Mouse (Mus musculus) liver, embryonic 16.5 days (tissue): ENCODE data around the gene Wnt7b. TPM values are rescaled to one million over a fixed set of nuclear protein-coding genes. Genes with fewer than 3 reads are reported as not detected.

Experiments used
- ATAC-seq: fragments of 200-750 bp; cut with Nextera tagmentation; 2 replicates; pipeline ENCODE4 v1.8.0; 2017; ENCODE audit warnings: low read depth, mild to moderate bottlenecking, moderate number of reproducible peaks, moderate library complexity
- H3K27ac ChIP-seq: fragments of 300-500 bp; sonication (generic); 2 replicates; pipeline ENCODE4 v1.5.1; 2014; ENCODE audit warnings: mild to moderate bottlenecking, low read length
- H3K27me3 ChIP-seq: fragments of 300-500 bp; sonication (generic); 2 replicates; pipeline ENCODE4 v1.6.1; 2014; ENCODE audit warnings: low read depth, low read length, mixed read lengths; ENCODE audit not compliant: control insufficient read depth, insufficient read depth
- H3K36me3 ChIP-seq: fragments of 300-500 bp; sonication (generic); 2 replicates; pipeline ENCODE4 v1.6.1; 2014; ENCODE audit warnings: mild to moderate bottlenecking; ENCODE audit not compliant: control insufficient read depth, insufficient read depth
- H3K4me1 ChIP-seq: fragments of 300-500 bp; sonication (generic); 2 replicates; pipeline ENCODE4 v1.6.1; 2014; ENCODE audit warnings: low read depth, low read length, mixed read lengths; ENCODE audit not compliant: control insufficient read depth
- H3K4me2 ChIP-seq: fragments of 300-500 bp; sonication (generic); 2 replicates; pipeline ENCODE4 v1.6.1; 2014; ENCODE audit warnings: low read depth, low read length, mixed read lengths
- H3K4me3 ChIP-seq: fragments of 300-500 bp; sonication (generic); 2 replicates; pipeline ENCODE4 v1.5.1; 2014; ENCODE audit warnings: low read depth, mild to moderate bottlenecking, low read length
- H3K9ac ChIP-seq: fragments of 300-500 bp; sonication (generic); 2 replicates; pipeline ENCODE4 v1.6.1; 2014; ENCODE audit warnings: low read depth, low read length
- H3K9me3 ChIP-seq: fragments of 300-500 bp; sonication (generic); replicated peaks from 2 replicates; pipeline ENCODE4 v1.6.1; 2016; ENCODE audit warnings: low read length; ENCODE audit not compliant: control insufficient read depth
- WGBS: fragments of 180-500 bp; shearing (Covaris S2); extraction: QIAGEN DNeasy Blood & Tissue Kit; methylation state at CpG from one replicate; pipeline ENCODE4 v1.1.7; 2014; ENCODE audit not compliant: insufficient replicate concordance; 5-methylcytosine and 5-hydroxymethylcytosine counted together
- polyA plus RNA-seq: library from polyadenylated mRNA; unstranded; fragments of >200 nt; fragmentation: Nextera tagmentation; extraction: Ambion mirVana; gene quantifications from 2 replicates; pipeline ENCODE4 v1.2.1, GENCODE M21; 2015

Wnt7b gene
- polyA plus RNA-seq, 1 experiment from 2014 or later, result 0.19 TPM

- peaks cover 79% of the 10 kb centered on the region for H3K27me3 ChIP-seq
- H3K4me3 ChIP-seq, result no peak overlapping the region
- no peak overlapping the region for H3K27ac ChIP-seq
- no peak for ATAC-seq
- H3K4me1 ChIP-seq, result no peaks in the 10 kb centered on the region
- no peaks in the 10 kb centered on the region for H3K36me3 ChIP-seq
- H3K4me2 ChIP-seq, result no peak overlapping the region
- H3K9ac ChIP-seq, result no peak overlapping the region
- 3% methylated on average over 60 of the region's 61 CpGs for WGBS
- no peaks in the 10 kb centered on the region for H3K9me3 ChIP-seq
Observed at GRCm38 (mm10) chr15:85576511-85577440, 5.5 kb downstream of the Wnt7b start.

GRCm38 (mm10) chr15:85576110-85576509 is 6.2 kb downstream of the Wnt7b start:
- Histone ChIP-seq H3K4me1 (no peaks in the 10 kb centered on the region), H3K36me3 (no peaks in the 10 kb centered on the region), H3K4me2 (no peak overlapping the region), H3K27ac (no peak overlapping the region), H3K4me3 (no peak overlapping the region), H3K9me3 (no peaks in the 10 kb centered on the region), H3K27me3 (peaks cover 73% of the 10 kb centered on the region), H3K9ac (no peak overlapping the region)
- 1% methylated on average over 20 of the region's 20 CpGs for WGBS
- no peak for ATAC-seq

- Histone ChIP-seq H3K4me1 (no peaks in the 10 kb centered on the region), H3K9me3 (no peaks in the 10 kb centered on the region), H3K36me3 (no peaks in the 10 kb centered on the region), H3K4me3 (no peak overlapping the region), H3K27ac (no peak overlapping the region), H3K4me2 (no peak overlapping the region), H3K27me3 (peaks cover 57% of the 10 kb centered on the region), H3K9ac (no peak overlapping the region)
- no peak for ATAC-seq
- WGBS, result 49% methylated on average over 8 of the region's 8 CpGs
Observed at GRCm38 (mm10) chr15:85574558-85574957, 7.7 kb downstream of the Wnt7b start.

GRCm38 (mm10) chr15:85574086-85574485 is 8.2 kb downstream of the Wnt7b start:
- Histone ChIP-seq H3K36me3 (no peaks in the 10 kb centered on the region), H3K4me2 (no peak overlapping the region), H3K4me1 (no peaks in the 10 kb centered on the region), H3K9ac (no peak overlapping the region), H3K27me3 (peaks cover 52% of the 10 kb centered on the region), H3K4me3 (no peak overlapping the region), H3K27ac (no peak overlapping the region), H3K9me3 (no peaks in the 10 kb centered on the region)
- no peak for ATAC-seq
- WGBS, result 43% methylated on average over 5 of the region's 5 CpGs

GRCm38 (mm10) chr15:85572619-85573254 is 9.5 kb downstream of the Wnt7b start:
- Histone ChIP-seq H3K4me1 (no peaks in the 10 kb centered on the region), H3K36me3 (no peaks in the 10 kb centered on the region), H3K9ac (no peak overlapping the region), H3K9me3 (no peaks in the 10 kb centered on the region), H3K27me3 (peaks cover 39% of the 10 kb centered on the region), H3K27ac (no peak overlapping the region), H3K4me2 (no peak overlapping the region), H3K4me3 (no peak overlapping the region)
- no peak for ATAC-seq
- 47% methylated on average over 8 of the region's 8 CpGs for WGBS

- WGBS, result 37% methylated on average over 8 of the region's 8 CpGs
- no peak for ATAC-seq
- H3K9me3 ChIP-seq, result no peaks in the 10 kb centered on the region
- H3K4me3 ChIP-seq, result no peak overlapping the region
- no peaks in the 10 kb centered on the region for H3K4me1 ChIP-seq
- no peak overlapping the region for H3K9ac ChIP-seq
- no peaks in the 10 kb centered on the region for H3K36me3 ChIP-seq
- peaks cover 13% of the 10 kb centered on the region for H3K27me3 ChIP-seq
- H3K27ac ChIP-seq, result no peak overlapping the region
- H3K4me2 ChIP-seq, result no peak overlapping the region
Observed at GRCm38 (mm10) chr15:85569995-85570734, 12.1 kb downstream of the Wnt7b start.

- Histone ChIP-seq H3K27ac (no peak overlapping the region), H3K4me3 (no peak overlapping the region), H3K36me3 (no peaks in the 10 kb centered on the region), H3K4me1 (no peaks in the 10 kb centered on the region), H3K4me2 (no peak overlapping the region), H3K27me3 (peaks cover 4% of the 10 kb centered on the region; the same call in 1 of the 2 replicates), H3K9ac (no peak overlapping the region), H3K9me3 (no peaks in the 10 kb centered on the region)
- no peak for ATAC-seq
- 45% methylated on average over 2 of the region's 2 CpGs for WGBS
Observed at GRCm38 (mm10) chr15:85569167-85569797, 13.0 kb downstream of the Wnt7b start.

- H3K9me3 ChIP-seq, result no peaks in the 10 kb centered on the region
- no peaks in the 10 kb centered on the region for H3K36me3 ChIP-seq
- no peak for ATAC-seq
- no peak overlapping the region for H3K4me2 ChIP-seq
- H3K4me3 ChIP-seq, result no peak overlapping the region
- no peak overlapping the region for H3K27ac ChIP-seq
- no peaks in the 10 kb centered on the region for H3K4me1 ChIP-seq
- H3K9ac ChIP-seq, result no peak overlapping the region
- no peaks in the 10 kb centered on the region for H3K27me3 ChIP-seq
- 58% methylated on average over 3 of the region's 3 CpGs for WGBS
Observed at GRCm38 (mm10) chr15:85568402-85568801, 13.9 kb downstream of the Wnt7b start.
